Mouse (Mus musculus) liver, postnatal 0 days (tissue): ENCODE results near the gene Psmd7.

Experiments used
- CTCF ChIP-seq: sonication (generic); IDR thresholded peaks from 2 replicates; pipeline ENCODE4 v1.5.1; 2016; ENCODE audit warnings: antibody characterized with exemption, low read depth
- EP300 ChIP-seq: IDR thresholded peaks from 2 replicates; pipeline ENCODE4 v1.6.1; 2016; ENCODE audit warnings: antibody characterized with exemption, low read depth, mild to moderate bottlenecking

DNA sequence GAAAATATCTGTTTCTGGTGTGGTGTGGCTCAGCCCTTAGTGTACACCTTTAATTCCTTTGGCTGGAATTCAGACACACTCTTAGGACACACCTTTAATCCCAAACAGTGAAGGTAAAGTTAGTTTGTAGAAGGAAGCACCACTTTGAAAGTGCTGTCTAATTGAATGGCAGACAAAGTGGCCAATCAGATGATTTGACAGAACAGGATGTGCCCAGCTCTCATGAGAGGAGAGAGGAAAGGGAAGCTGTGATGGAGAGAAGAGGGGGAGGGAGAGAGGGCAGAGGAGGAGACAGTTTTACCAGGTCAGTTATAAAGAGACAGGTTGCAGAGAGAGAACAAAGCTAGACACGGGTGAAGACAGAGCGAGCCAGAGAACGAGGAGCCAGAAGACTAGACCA, 13.5 kb downstream of the Psmd7 start:
- no peak for TF ChIP-seq CTCF
- TF ChIP-seq EP300, result no peak
